Mouse (Mus musculus): ENCODE measurements around the gene Pkm. TPM values are rescaled to one million over a fixed set of nuclear protein-coding genes. Genes with fewer than 3 reads are reported as not detected.

Pkm gene
- polyA plus RNA-seq, 1 experiment from 2014 or later = 647 TPM

GRCm38 (mm10) chr9:59727569-59728286 lies 71.6 kb downstream of the Pkm start:
- Histone ChIP-seq H3K4me3 (replicated peaks; ENCODE audit: low read depth, low read length) (no peak overlapping the region), H3K4me1 (replicated peaks; ENCODE audit: insufficient read depth, low read length) (0 out of 2 replicates have a peak, but pooled peaks cover 6% of the 10 kb centered on the region), H3K36me3 (ENCODE audit: insufficient read depth, low read length) (no peaks in the 10 kb centered on the region), H3K4me2 (ENCODE audit: low read length) (no peak overlapping the region), H3K27ac (peak overlapping the region; percentile 84), H3K9ac (ENCODE audit: low read depth, low read length) (no peak overlapping the region), H3K27me3 (ENCODE audit: insufficient read depth, low read length) (no peaks in the 10 kb centered on the region), H3K9me3 (replicated peaks; ENCODE audit: low read length) (no peaks in the 10 kb centered on the region)
- no peak for TF ChIP-seq CTCF (IDR thresholded peaks at IDR 0.05; ENCODE audit: low read depth)
- whole genome bisulfite sequencing = 64% methylated on average over 11 of the region's 11 CpGs
- peak; percentile 64; the same call in 1 of the 2 replicates for ATAC-seq (replicated peaks; ENCODE audit: low FRiP score, low read depth)
- peak; percentile 46 for DNase-seq (ENCODE audit: low spot score)

Other genes starting within 250 kb of the Pkm start
- 9.6 and 10.1 TPM in 2 replicates for gene Arih1, start 169.8 kb upstream of the Pkm start, polyA plus RNA-seq (2015; fragmentation: Nextera tagmentation; extraction: Ambion mirVana)
- gene Hexa, start 116.8 kb upstream of the Pkm start, polyA plus RNA-seq (2015; fragmentation: Nextera tagmentation; extraction: Ambion mirVana) = 57.0 and 62.7 TPM in 2 replicates
- 0.11 TPM in 1 of 2 replicates, not detected in the other for gene Tmem202, start 116.5 kb upstream of the Pkm start, polyA plus RNA-seq (2015; fragmentation: Nextera tagmentation; extraction: Ambion mirVana)
- gene Celf6, start 78.5 kb upstream of the Pkm start, polyA plus RNA-seq (2015; fragmentation: Nextera tagmentation; extraction: Ambion mirVana) = 0.05 and 0.14 TPM in 2 replicates
- 15.7 and 16.1 TPM in 2 replicates for gene Parp6, start 39.1 kb upstream of the Pkm start, polyA plus RNA-seq (2015; fragmentation: Nextera tagmentation; extraction: Ambion mirVana)
- gene Gramd2, start 23.8 kb downstream of the Pkm start, polyA plus RNA-seq (2015; fragmentation: Nextera tagmentation; extraction: Ambion mirVana) = 1.2 and 1.4 TPM in 2 replicates
- gene Senp8, start 94.3 kb downstream of the Pkm start, polyA plus RNA-seq (2015; fragmentation: Nextera tagmentation; extraction: Ambion mirVana) = 8.6 and 9.2 TPM in 2 replicates
- 12.4 and 14.5 TPM in 2 replicates for gene Myo9a, start 94.5 kb downstream of the Pkm start, polyA plus RNA-seq (2015; fragmentation: Nextera tagmentation; extraction: Ambion mirVana)

All from kidney, postnatal 0 days (tissue).